Mouse (Mus musculus): ENCODE data around the gene Fance. TPM values are rescaled to one million over a fixed set of nuclear protein-coding genes. Genes with fewer than 3 reads are reported as not detected.
"Not testable (repeated sequence)": the region's sequence is repeated elsewhere in the genome, so short reads cannot be mapped to it uniquely, and the experiment has no call there.

The Fance gene
- polyA plus RNA-seq, 1 experiment: 28.5 TPM

GRCm38 (mm10) chr17:28330590-28330989 lies 17.3 kb downstream of the Fance start:
- not testable (repeated sequence) for H3ac ChIP-seq (ENCODE audit: control insufficient read depth, insufficient read length); H3K27me3 ChIP-seq (ENCODE audit: control insufficient read depth, insufficient read depth, insufficient read length)
- peak overlapping the region; percentile 98 for H3K4me2 ChIP-seq (ENCODE audit: low read depth)
- H3K4me3 ChIP-seq: peak overlapping the region; percentile 91
- peaks cover 20% of the 10 kb centered on the region for H3K79me2 ChIP-seq (ENCODE audit: control insufficient read depth, insufficient read depth)
- peak; percentile 83 for TF ChIP-seq POLR2AphosphoS2 (IDR thresholded peaks at IDR 0.05; ENCODE audit: insufficient read length, low read depth)
- H3K36me3 ChIP-seq (ENCODE audit: control insufficient read depth, insufficient read depth): peaks cover 23% of the 10 kb centered on the region

- peaks cover 23% of the 10 kb centered on the region for H3K36me3 ChIP-seq (ENCODE audit: control insufficient read depth, insufficient read depth)
- peak; percentile 34 for TF ChIP-seq POLR2A (IDR thresholded peaks at IDR 0.05; ENCODE audit: insufficient read length, low read depth)
- TF ChIP-seq USF1 (IDR thresholded peaks at IDR 0.05; ENCODE audit: low read depth): no peak
- peak; percentile 72 for TF ChIP-seq POLR2AphosphoS2 (IDR thresholded peaks at IDR 0.05; ENCODE audit: insufficient read length, low read depth)
- TF ChIP-seq MYOD1 (IDR thresholded peaks at IDR 0.05; ENCODE audit: control insufficient read depth in 1 of 3, insufficient read length in 2 of 3, low read depth in 2 of 3): peak in 1 of 3 experiments; percentile 41
- TF ChIP-seq E2F4 (IDR thresholded peaks at IDR 0.05; ENCODE audit: insufficient read depth): no peak
- no peak for TF ChIP-seq REST (IDR thresholded peaks at IDR 0.05; ENCODE audit: insufficient read depth, insufficient read length)
- no peak for TF ChIP-seq TCF3 (IDR thresholded peaks at IDR 0.05; ENCODE audit: insufficient read length, low read depth)
- no peak for TF ChIP-seq MAX (IDR thresholded peaks at IDR 0.05; ENCODE audit: low read depth)
- peak overlapping the region; percentile 98 for H3K4me2 ChIP-seq (ENCODE audit: low read depth)
- H3ac ChIP-seq (ENCODE audit: control insufficient read depth, insufficient read length): no peak overlapping the region
- H3K4me3 ChIP-seq: peak overlapping the region; percentile 91
- peaks cover 20% of the 10 kb centered on the region for H3K79me2 ChIP-seq (ENCODE audit: control insufficient read depth, insufficient read depth)
- no peaks in the 10 kb centered on the region for H3K27me3 ChIP-seq (ENCODE audit: control insufficient read depth, insufficient read depth, insufficient read length)
Observed at GRCm38 (mm10) chr17:28331241-28332112, 18.2 kb downstream of the Fance start.

GRCm38 (mm10) chr17:28332113-28332914 lies 19.0 kb downstream of the Fance start:
- Histone ChIP-seq H3K36me3 (ENCODE audit: control insufficient read depth, insufficient read depth) (peaks cover 23% of the 10 kb centered on the region), H3K4me2 (ENCODE audit: low read depth) (no peak overlapping the region), H3K27me3 (ENCODE audit: control insufficient read depth, insufficient read depth, insufficient read length) (no peaks in the 10 kb centered on the region), H3K79me2 (ENCODE audit: control insufficient read depth, insufficient read depth) (peaks cover 20% of the 10 kb centered on the region), H3K4me3 (no peak overlapping the region), H3ac (ENCODE audit: control insufficient read depth, insufficient read length) (no peak overlapping the region)
- peak; percentile 67 for TF ChIP-seq POLR2AphosphoS2 (IDR thresholded peaks at IDR 0.05; ENCODE audit: insufficient read length, low read depth)
- TF ChIP-seq TCF3 (IDR thresholded peaks at IDR 0.05; ENCODE audit: insufficient read length, low read depth): no peak
- peak; percentile 1 for TF ChIP-seq POLR2A (IDR thresholded peaks at IDR 0.05; ENCODE audit: insufficient read length, low read depth)

- H3K79me2 ChIP-seq (ENCODE audit: control insufficient read depth, insufficient read depth): peaks cover 20% of the 10 kb centered on the region
- no peak overlapping the region for H3ac ChIP-seq (ENCODE audit: control insufficient read depth, insufficient read length)
- peaks cover 23% of the 10 kb centered on the region for H3K36me3 ChIP-seq (ENCODE audit: control insufficient read depth, insufficient read depth)
- no peak overlapping the region for H3K4me3 ChIP-seq
- H3K27me3 ChIP-seq (ENCODE audit: control insufficient read depth, insufficient read depth, insufficient read length): no peaks in the 10 kb centered on the region
- no peak overlapping the region for H3K4me2 ChIP-seq (ENCODE audit: low read depth)
- TF ChIP-seq SRF (IDR thresholded peaks at IDR 0.05; ENCODE audit: control insufficient read depth, insufficient read length, low read depth) (no peak), TCF12 (IDR thresholded peaks at IDR 0.05; ENCODE audit: insufficient read depth, poor library complexity, severe bottlenecking) (no peak), USF1 (IDR thresholded peaks at IDR 0.05; ENCODE audit: low read depth) (no peak), REST (IDR thresholded peaks at IDR 0.05; ENCODE audit: insufficient read depth, insufficient read length) (no peak), E2F4 (IDR thresholded peaks at IDR 0.05; ENCODE audit: insufficient read depth) (no peak), MYOG (IDR thresholded peaks at IDR 0.05; ENCODE audit: control insufficient read depth in 1 of 3, insufficient read depth in 1 of 3, insufficient read length in 2 of 3, low read depth in 2 of 3) (no peak), POLR2A (IDR thresholded peaks at IDR 0.05; ENCODE audit: insufficient read length, low read depth) (no peak), CEBPB (IDR thresholded peaks at IDR 0.05; ENCODE audit: insufficient read depth, poor library complexity, severe bottlenecking) (no peak), TCF3 (IDR thresholded peaks at IDR 0.05; ENCODE audit: insufficient read length, low read depth) (no peak), MAX (IDR thresholded peaks at IDR 0.05; ENCODE audit: low read depth) (no peak), MYOD1 (IDR thresholded peaks at IDR 0.05; ENCODE audit: control insufficient read depth in 1 of 3, insufficient read length in 2 of 3, low read depth in 2 of 3) (no peak), POLR2AphosphoS2 (IDR thresholded peaks at IDR 0.05; ENCODE audit: insufficient read length, low read depth) (no peak)
Observed at GRCm38 (mm10) chr17:28332915-28333546, 19.7 kb downstream of the Fance start.

DNA sequence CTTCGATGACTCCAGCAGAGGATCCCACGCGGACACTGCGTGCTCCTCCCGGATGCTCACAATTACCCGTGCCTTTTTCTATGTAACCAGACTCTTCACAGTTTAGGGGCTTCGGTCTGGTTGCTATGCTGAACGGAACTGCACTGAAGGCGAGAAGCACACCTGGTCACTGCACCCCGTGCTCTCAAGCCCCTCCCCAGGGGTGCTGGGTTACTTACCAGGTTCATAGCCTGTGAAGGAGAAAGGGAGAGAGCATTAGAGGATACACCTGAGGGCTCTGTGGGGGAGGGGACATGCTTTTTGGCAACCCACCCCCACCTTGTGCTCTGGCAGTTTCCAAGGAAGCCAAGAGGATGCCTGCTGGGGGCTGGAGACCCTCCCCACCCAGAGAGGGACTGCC lies 21.9 kb downstream of the Fance start:
- Histone ChIP-seq H3K4me2 (ENCODE audit: low read depth) (no peak overlapping the region), H3K27me3 (ENCODE audit: control insufficient read depth, insufficient read depth, insufficient read length) (no peaks in the 10 kb centered on the region), H3K4me3 (no peak overlapping the region), H3K36me3 (ENCODE audit: control insufficient read depth, insufficient read depth) (peaks cover 13% of the 10 kb centered on the region), H3K79me2 (ENCODE audit: control insufficient read depth, insufficient read depth) (peaks cover 3% of the 10 kb centered on the region), H3ac (ENCODE audit: control insufficient read depth, insufficient read length) (no peak overlapping the region)
- TF ChIP-seq TCF3 (IDR thresholded peaks at IDR 0.05; ENCODE audit: insufficient read length, low read depth) (no peak), CEBPB (IDR thresholded peaks at IDR 0.05; ENCODE audit: insufficient read depth, poor library complexity, severe bottlenecking) (no peak), REST (IDR thresholded peaks at IDR 0.05; ENCODE audit: insufficient read depth, insufficient read length) (no peak)

Measured in myocyte (in vitro differentiated cells).